Mouse (Mus musculus) right cerebral cortex, postnatal 36 days (tissue): ENCODE measurements around the gene Txn2.

Experiments used
- DNase-seq, 2 experiments: peaks; one replicate each; pipeline ENCODE4 v3.0.0; 2022; ENCODE audit warnings: low spot score in 2 of 2, mixed read lengths in 1 of 2

Txn2 gene

GRCm38 (mm10) chr15:77934326-77934725 is 5.5 kb upstream of the Txn2 start:
- DNase-seq, result no peak

GRCm38 (mm10) chr15:77933770-77934169 is 5.0 kb upstream of the Txn2 start:
- peak; percentile 95 to 98 for DNase-seq

GRCm38 (mm10) chr15:77933222-77933621 is 4.4 kb upstream of the Txn2 start:
- no peak for DNase-seq

- DNase-seq, result no peak
Observed at GRCm38 (mm10) chr15:77931689-77932016, 2.8 kb upstream of the Txn2 start.

GRCm38 (mm10) chr15:77930986-77931688 is 2.3 kb upstream of the Txn2 start:
- no peak for DNase-seq

- no peak for DNase-seq
Observed at GRCm38 (mm10) chr15:77929804-77930203, 998 bp upstream of the Txn2 start.

GRCm38 (mm10) chr15:77928091-77928490 is 715 bp downstream of the Txn2 start:
- DNase-seq, result no peak

GRCm38 (mm10) chr15:77926921-77927320 is 1.9 kb downstream of the Txn2 start:
- DNase-seq, result no peak

- no peak for DNase-seq
Observed at GRCm38 (mm10) chr15:77925195-77925594, 3.6 kb downstream of the Txn2 start.

- DNase-seq, result no peak
Observed at GRCm38 (mm10) chr15:77923267-77924035, 5.4 kb downstream of the Txn2 start.

- no peak for DNase-seq
Observed at GRCm38 (mm10) chr15:77922710-77923109, 6.1 kb downstream of the Txn2 start.

- no peak for DNase-seq
Observed at GRCm38 (mm10) chr15:77921636-77922035, 7.2 kb downstream of the Txn2 start.

GRCm38 (mm10) chr15:77920511-77921462 is 8.0 kb downstream of the Txn2 start:
- DNase-seq, result no peak

GRCm38 (mm10) chr15:77919441-77919840 is 9.4 kb downstream of the Txn2 start:
- DNase-seq, result no peak

GRCm38 (mm10) chr15:77916851-77917544 is 11.8 kb downstream of the Txn2 start:
- DNase-seq, result peak; percentile 86 to 87

GRCm38 (mm10) chr15:77915287-77915686 is 13.5 kb downstream of the Txn2 start:
- no peak for DNase-seq

- DNase-seq, result no peak
Observed at GRCm38 (mm10) chr15:77914507-77914906, 14.3 kb downstream of the Txn2 start.

GRCm38 (mm10) chr15:77913054-77913453 is 15.8 kb downstream of the Txn2 start:
- no peak for DNase-seq

GRCm38 (mm10) chr15:77912585-77912984 is 16.2 kb downstream of the Txn2 start:
- DNase-seq, result no peak

GRCm38 (mm10) chr15:77912048-77912447 is 16.8 kb downstream of the Txn2 start:
- no peak for DNase-seq

- DNase-seq, result no peak
Observed at GRCm38 (mm10) chr15:77911065-77911464, 17.7 kb downstream of the Txn2 start.
